Mouse (Mus musculus): ENCODE results near the gene Lcn10.

DNA sequence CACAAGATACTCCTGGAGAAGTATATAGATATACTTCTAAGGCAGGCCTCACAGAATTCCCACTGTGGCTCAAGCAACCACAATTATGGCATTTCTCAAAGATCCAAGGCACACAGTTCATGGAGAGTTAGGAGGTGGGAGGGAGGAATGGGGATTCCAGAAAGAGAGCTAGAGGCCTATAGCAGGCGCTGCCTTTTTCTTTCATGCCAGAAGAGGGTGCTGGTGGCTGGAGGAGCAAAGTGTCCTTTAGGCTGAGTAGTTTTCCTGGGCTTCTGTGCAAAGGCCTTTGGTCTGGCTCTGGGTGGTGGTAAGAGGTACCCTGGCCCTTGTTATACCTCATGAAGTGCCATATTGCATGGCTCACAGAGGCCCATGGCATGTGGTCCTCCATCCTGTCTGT lies 48.5 kb upstream of the Lcn10 start:
- TF ChIP-seq GATA1 (IDR thresholded peaks at IDR 0.05; ENCODE audit: low read length): no peak
- TF ChIP-seq TAL1 (IDR thresholded peaks at IDR 0.05; ENCODE audit: low read length): no peak

Measured in erythroblast, embryonic 14.5 days (primary cell).